Mouse (Mus musculus) heart, adult 2 months (tissue): ENCODE data around the gene Itgal. TPM values are rescaled to one million over a fixed set of nuclear protein-coding genes. Genes with fewer than 3 reads are reported as not detected.

Experiments
- DNase-seq, 2 experiments: peaks; one replicate each; pipeline ENCODE4 v3.0.0; 2021
- H3K27ac ChIP-seq: fragments of 200-600 bp; 2 replicates; pipeline ENCODE4 v1.8.1; 2022
- H3K27me3 ChIP-seq: fragments of 200-500 bp; 2 replicates; pipeline ENCODE4 v1.6.1; 2012; ENCODE audit warnings: mild to moderate bottlenecking, low read length, inconsistent platforms, mixed read lengths; ENCODE audit not compliant: control insufficient read depth, insufficient read depth
- H3K36me3 ChIP-seq: fragments of 200-500 bp; 2 replicates; pipeline ENCODE4 v1.6.1; 2012; ENCODE audit warnings: low read length, inconsistent platforms; ENCODE audit not compliant: control insufficient read depth, insufficient read depth
- H3K4me1 ChIP-seq: fragments of 200-500 bp; 2 replicates; pipeline ENCODE4 v1.6.1; 2011; ENCODE audit warnings: low read length; ENCODE audit not compliant: control insufficient read depth, insufficient read depth
- H3K4me3 ChIP-seq: fragments of 200-600 bp; 2 replicates; pipeline ENCODE4 v1.8.1; 2022
- H3K79me2 ChIP-seq: fragments of 200-500 bp; replicated peaks from 2 replicates; pipeline ENCODE4 v1.6.1; 2012; ENCODE audit warnings: mild to moderate bottlenecking, inconsistent platforms, low read length, moderate library complexity, mixed read lengths; ENCODE audit not compliant: control insufficient read depth, insufficient read depth
- H3K9ac ChIP-seq: fragments of 200-500 bp; 2 replicates; pipeline ENCODE4 v1.6.1; 2012; ENCODE audit warnings: low read depth, mild to moderate bottlenecking, control low read depth, inconsistent platforms, low read length, mixed read lengths
- CTCF ChIP-seq: fragments of 200-600 bp; IDR thresholded peaks from 2 replicates; pipeline ENCODE4 v1.8.1; 2022; ENCODE audit warnings: antibody characterized with exemption, mild to moderate bottlenecking, moderate library complexity
- EP300 ChIP-seq: fragments of 200-500 bp; IDR thresholded peaks from 2 replicates; pipeline ENCODE4 v1.6.1; 2011; ENCODE audit warnings: low read depth, low read length, control low read depth; ENCODE audit not compliant: insufficient read depth
- POLR2A ChIP-seq: fragments of 200-500 bp; IDR thresholded peaks from 2 replicates; pipeline ENCODE4 v1.6.1; 2011; ENCODE audit warnings: mild to moderate bottlenecking, low read depth, low read length, control low read depth; ENCODE audit not compliant: insufficient read depth
- WGBS: fragments of 180-500 bp; shearing (Covaris S2); methylation state at CpG from one replicate; pipeline ENCODE4 v1.1.7; 2018; 5-methylcytosine and 5-hydroxymethylcytosine counted together
- intact Hi-C: fragments of 180-260 bp; cut with DNase I; formaldehyde crosslinking; loops from one replicate; pipeline ENCODE4 v1.15.1; 2025
- polyA plus RNA-seq: library from polyadenylated mRNA; depleted of rRNA; stranded (reverse); fragments of >200 nt; gene quantifications from 2 replicates; pipeline ENCODE4 v1.2.3, GENCODE M21; 2012
- total RNA-seq, 2 experiments: library from RNA; stranded (reverse); gene quantifications; 2 replicates each; pipeline ENCODE4 v1.2.3; 2021

The Itgal gene
- total and polyA plus RNA-seq, 3 experiments: 1.7 to 5.0 (median 2.3) TPM

DNA sequence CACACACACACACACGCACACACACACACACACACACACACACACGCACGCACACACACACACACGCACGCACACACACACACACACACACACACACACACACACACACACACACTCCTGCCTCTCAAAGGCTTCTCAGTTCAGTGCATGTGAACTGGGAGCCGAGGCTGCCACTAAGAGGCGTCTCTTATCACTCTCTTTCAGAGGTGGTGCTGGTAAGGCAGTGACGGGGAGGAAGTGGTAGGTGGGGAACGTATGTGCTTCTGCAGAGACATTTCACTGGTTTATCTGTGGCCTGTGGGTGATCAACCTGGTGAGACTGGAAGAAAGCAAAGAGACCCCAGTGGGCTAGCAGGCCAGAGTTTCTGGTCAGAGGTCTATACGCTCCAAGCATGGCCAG lies 10.9 kb upstream of the Itgal start:
- Histone ChIP-seq H3K4me1 (no peaks in the 10 kb centered on the region; the same call in 1 of the 2 replicates), H3K4me3 (no peak overlapping the region), H3K36me3 (no peaks in the 10 kb centered on the region), H3K27me3 (no peaks in the 10 kb centered on the region), H3K9ac (no peak overlapping the region), H3K27ac (no peak overlapping the region), H3K79me2 (no peaks in the 10 kb centered on the region)
- WGBS: 65% methylated on average over 9 of the region's 10 CpGs
- intact Hi-C loops: no loop called here
- no peak for TF ChIP-seq CTCF
- TF ChIP-seq POLR2A: no peak
- TF ChIP-seq EP300: no peak
- DNase-seq: no peak

DNA sequence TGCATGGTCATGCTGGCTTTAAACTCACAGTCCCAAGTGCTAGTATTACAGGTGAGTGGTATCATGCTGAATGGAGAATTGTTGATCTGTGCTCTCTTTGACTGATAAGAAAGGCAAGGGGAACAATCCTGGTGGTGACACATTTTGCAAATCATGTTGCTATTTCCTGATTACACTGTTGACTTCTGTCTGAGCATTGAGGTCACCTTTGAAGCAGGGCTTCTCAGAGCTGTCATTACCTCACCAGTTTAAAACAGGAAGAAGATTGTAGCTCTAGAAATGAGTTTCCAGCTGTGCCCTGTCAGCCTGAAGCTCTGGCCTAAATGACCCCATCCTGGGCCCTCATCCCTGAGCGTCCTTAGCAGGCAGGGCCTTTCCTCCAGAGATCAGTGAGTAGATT lies 8.1 kb upstream of the Itgal start:
- TF ChIP-seq CTCF: no peak
- TF ChIP-seq POLR2A: no peak
- TF ChIP-seq EP300: no peak
- WGBS: 75% methylated on average over 1 of the region's 1 CpGs
- Histone ChIP-seq H3K4me1 (no peaks in the 10 kb centered on the region), H3K79me2 (no peaks in the 10 kb centered on the region), H3K27me3 (no peaks in the 10 kb centered on the region), H3K4me3 (no peak overlapping the region), H3K9ac (no peak overlapping the region), H3K36me3 (no peaks in the 10 kb centered on the region), H3K27ac (no peak overlapping the region)
- no peak for DNase-seq
- intact Hi-C loops: no loop called here

DNA sequence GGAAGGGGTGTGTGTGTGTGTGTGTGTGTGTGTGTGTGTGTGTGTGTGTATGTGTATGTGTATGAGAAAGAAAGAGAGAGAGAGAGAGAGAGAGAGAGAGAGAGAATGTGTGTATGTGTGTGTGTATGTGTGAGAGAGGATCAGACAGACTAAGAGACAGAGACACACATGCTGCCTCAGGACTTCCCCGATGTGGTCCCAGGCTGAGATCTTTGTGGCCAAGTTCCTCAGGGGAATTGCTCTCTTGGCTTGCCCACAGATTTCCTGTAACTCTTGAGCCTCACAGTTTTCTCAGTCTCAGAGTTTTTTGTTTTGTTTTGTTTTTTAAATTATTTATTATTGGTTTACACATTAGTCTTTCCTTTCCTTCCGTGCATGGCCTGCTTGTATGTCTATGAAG lies 6.8 kb upstream of the Itgal start:
- Histone ChIP-seq H3K36me3 (no peaks in the 10 kb centered on the region), H3K4me1 (no peaks in the 10 kb centered on the region), H3K9ac (no peak overlapping the region), H3K27ac (no peak overlapping the region), H3K27me3 (no peaks in the 10 kb centered on the region), H3K79me2 (no peaks in the 10 kb centered on the region), H3K4me3 (no peak overlapping the region)
- DNase-seq: no peak
- intact Hi-C loops: no loop called here
- TF ChIP-seq POLR2A: no peak
- no peak for TF ChIP-seq EP300
- no peak for TF ChIP-seq CTCF
- WGBS: 61% methylated on average over 2 of the region's 2 CpGs

DNA sequence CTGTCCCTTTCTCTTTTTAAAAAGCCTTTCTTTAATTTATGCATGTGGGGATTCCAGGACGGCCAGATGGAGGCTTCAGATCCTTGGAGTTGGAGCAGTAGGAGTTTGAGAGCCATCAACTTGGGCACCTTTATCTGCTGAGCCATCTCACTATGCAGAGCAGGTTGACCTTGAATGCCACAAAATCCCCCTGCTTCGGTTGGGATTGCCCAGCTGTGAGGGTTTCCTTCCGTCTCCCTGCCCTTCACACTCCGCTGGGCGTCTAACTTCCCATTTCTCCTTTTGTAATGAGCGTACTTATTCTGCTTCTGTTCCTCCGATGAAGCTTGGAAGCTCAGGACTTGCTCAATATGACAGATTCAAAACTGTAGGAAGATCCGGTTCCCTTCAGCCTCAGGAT lies 5.9 kb upstream of the Itgal start:
- TF ChIP-seq POLR2A (no peak), EP300 (no peak), CTCF (no peak)

DNA sequence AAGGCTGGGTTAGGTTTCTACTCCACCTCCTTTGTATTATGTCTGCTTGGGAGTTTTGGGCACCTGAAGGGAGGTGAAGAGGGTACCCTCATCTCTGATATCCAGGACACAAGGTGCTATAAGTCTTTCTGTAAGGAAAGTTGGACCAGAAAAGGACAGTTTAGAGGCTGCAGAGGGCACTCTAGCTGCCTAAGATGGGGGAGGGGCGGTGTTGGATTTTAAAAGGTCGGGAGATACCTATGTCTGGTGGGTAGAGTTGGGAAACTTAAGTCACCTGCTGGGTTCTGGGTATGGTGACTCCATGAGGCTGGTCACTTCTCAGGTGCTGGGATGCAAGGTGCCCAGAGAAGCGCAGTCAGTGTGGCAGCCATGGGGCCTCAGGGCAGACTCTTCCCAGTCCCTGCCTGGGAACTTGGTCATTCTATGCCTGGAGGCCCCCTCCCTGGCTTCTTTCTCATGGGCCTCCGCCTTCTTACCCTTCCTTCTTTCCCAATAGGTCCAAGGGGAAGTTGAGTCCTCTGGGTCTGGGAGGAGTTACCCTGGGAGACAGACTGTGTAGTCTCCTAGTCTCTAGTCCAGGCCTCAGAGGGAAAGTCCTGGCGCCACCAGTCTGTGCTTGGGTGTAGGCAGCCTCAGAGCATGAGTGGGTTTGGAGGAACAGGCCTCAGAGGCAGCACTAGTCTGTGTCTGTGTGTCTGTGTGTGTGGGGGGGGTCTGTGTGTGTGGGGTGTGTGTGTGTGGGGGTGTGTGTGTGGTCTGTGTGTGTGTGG lies 911 bp downstream of the Itgal start:
- H3K27ac ChIP-seq: no peak overlapping the region
- DNase-seq: no peak
- no peaks in the 10 kb centered on the region for H3K36me3 ChIP-seq
- WGBS: 87% methylated on average over 5 of the region's 5 CpGs
- H3K79me2 ChIP-seq: no peaks in the 10 kb centered on the region
- no peak overlapping the region for H3K9ac ChIP-seq
- H3K4me1 ChIP-seq: no peaks in the 10 kb centered on the region
- H3K4me3 ChIP-seq: no peak overlapping the region
- H3K27me3 ChIP-seq: no peaks in the 10 kb centered on the region
- intact Hi-C loops: no loop called here
- TF ChIP-seq POLR2A (no peak), CTCF (no peak), EP300 (no peak)

More for the DNA sequence above, 5.9 kb upstream of the Itgal start:
- no peaks in the 10 kb centered on the region for H3K36me3 ChIP-seq
- no peak for DNase-seq
- intact Hi-C loops: no loop called here
- no peak overlapping the region for H3K9ac ChIP-seq
- H3K79me2 ChIP-seq: no peaks in the 10 kb centered on the region
- WGBS: 69% methylated on average over 8 of the region's 8 CpGs
- no peak overlapping the region for H3K27ac ChIP-seq
- H3K4me3 ChIP-seq: no peak overlapping the region
- no peaks in the 10 kb centered on the region for H3K4me1 ChIP-seq
- no peaks in the 10 kb centered on the region for H3K27me3 ChIP-seq

DNA sequence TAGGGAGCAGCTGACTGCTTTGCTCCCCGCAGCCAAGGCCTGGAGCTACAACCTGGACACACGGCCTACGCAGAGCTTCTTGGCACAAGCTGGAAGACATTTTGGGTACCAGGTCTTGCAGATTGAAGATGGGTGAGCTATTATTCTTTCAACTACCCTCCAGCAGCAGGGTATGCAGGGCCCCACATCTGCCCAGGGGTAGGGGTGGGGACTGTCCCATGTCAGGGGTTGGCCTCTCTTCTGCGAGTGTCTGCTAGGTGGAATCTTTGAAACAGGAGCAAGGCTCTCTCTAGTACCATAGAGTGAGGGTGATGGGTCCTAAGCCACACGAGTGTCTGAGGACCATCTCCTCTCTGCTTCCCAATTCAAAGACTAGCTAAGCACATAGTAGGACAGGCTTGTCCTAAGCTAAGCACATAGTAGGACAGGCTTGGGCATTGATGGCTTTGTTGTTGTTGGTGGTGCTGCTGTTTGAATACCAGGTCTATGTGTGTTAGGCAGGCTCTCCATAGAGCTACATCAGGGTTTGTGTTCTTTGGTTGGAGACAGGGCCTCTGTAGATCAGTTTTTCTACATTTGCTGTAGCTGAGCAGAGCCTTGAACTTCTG lies 1.6 kb downstream of the Itgal start:
- H3K4me1 ChIP-seq: no peaks in the 10 kb centered on the region
- H3K36me3 ChIP-seq: no peaks in the 10 kb centered on the region
- WGBS: 91% methylated on average over 5 of the region's 5 CpGs
- DNase-seq: no peak
- intact Hi-C loops: no loop called here
- TF ChIP-seq EP300: no peak
- TF ChIP-seq CTCF: no peak
- TF ChIP-seq POLR2A: no peak
- H3K79me2 ChIP-seq: no peaks in the 10 kb centered on the region
- H3K27ac ChIP-seq: no peak overlapping the region
- H3K4me3 ChIP-seq: no peak overlapping the region
- no peaks in the 10 kb centered on the region for H3K27me3 ChIP-seq
- H3K9ac ChIP-seq: no peak overlapping the region
